Mouse (Mus musculus) gastrocnemius, postnatal 10 days (tissue): ENCODE data around the gene Gm9844. TPM values are rescaled to one million over a fixed set of nuclear protein-coding genes. Genes with fewer than 3 reads are reported as not detected.

Experiments
- DNase-seq: peaks from one replicate; pipeline ENCODE4 v3.0.0; 2021; ENCODE audit warnings: mixed read lengths
- total RNA-seq, 2 experiments: library from RNA; stranded (reverse); gene quantifications; 2 replicates each; pipeline ENCODE4 v1.2.3; 2021

Gene Gm9844
- total RNA-seq, 2 experiments from 2014 or later, result 1.7 TPM; not detected in 1

GRCm38 (mm10) chr7:24901842-24902241 lies 39.8 kb downstream of the Gm9844 start:
- no peak for DNase-seq

- no peak for DNase-seq
Observed at GRCm38 (mm10) chr7:24902264-24902629, 40.2 kb downstream of the Gm9844 start.

GRCm38 (mm10) chr7:24902630-24903443 lies 40.8 kb downstream of the Gm9844 start, which contains the start of gene Arhgef1:
Arhgef1 (plus strand) TSS chr7:24902912.
- DNase-seq, result peak; percentile 64

- DNase-seq, result no peak
Observed at GRCm38 (mm10) chr7:24903444-24903825, 41.4 kb downstream of the Gm9844 start.

GRCm38 (mm10) chr7:24904070-24904483 lies 42.1 kb downstream of the Gm9844 start:
- peak; percentile 93 for DNase-seq

DNA sequence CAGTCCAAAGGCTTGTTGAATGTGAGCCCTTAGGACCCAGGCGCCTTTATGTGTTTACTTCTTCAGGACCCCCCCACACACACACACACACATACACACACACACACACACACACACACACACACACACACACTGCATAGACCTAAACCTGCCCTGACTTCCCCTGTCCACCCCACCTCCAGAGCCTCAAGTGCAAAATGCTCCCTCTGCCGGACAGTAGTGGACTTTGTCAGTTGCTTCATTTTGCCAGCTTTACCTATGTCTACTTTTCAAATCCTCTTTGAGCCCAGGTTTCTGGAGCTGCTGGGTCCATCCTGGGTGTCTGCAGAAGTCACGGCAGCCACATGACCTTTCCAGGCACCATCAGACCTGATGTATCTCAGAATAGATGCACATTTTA lies 42.9 kb downstream of the Gm9844 start:
- peak; percentile 48 for DNase-seq

DNA sequence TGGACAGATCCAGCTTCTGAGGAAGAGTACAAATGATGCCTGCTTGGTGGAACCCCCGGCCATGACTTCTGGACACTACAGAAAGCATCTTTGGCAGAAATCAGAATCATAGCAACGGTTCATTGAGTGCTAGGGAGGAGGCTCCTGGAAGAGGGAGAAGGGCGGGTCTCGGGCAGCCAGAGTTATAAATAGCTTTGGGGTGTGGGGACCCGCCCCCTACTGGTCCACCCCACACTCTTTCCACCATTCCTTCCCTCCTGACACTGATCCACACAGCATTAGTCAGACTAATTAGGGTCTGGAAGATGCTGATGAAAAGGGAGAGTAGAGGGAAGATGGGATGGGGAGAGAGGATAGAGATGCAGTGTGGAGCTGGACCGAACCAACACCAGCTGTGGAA lies 44.5 kb downstream of the Gm9844 start:
- DNase-seq, result no peak

DNA sequence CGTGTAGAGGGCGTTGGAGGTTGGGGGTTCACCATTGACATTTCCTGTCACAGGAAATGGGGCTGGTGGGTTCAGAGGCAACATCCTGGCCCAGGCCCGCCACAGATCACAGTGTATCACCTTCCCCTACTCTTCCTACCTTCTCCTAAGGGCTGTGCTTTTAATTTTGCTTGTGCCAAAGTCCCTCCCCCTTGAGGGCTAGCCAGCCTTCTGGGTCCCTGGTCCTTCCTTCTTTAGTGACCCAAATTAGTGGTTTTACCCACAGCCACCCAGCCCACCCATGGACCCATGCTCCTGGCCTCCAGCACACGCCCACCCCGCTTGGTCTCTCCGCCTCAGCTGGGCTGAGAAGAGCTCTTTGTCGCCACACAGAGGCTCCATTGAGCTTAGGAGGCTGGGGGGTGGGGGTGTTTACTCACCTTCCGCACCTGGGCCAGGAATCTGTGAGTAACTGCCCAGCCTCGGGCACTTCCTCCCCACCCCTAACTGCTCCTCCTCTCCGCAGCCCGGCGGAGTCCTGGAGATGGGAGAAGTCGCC lies 45.3 kb downstream of the Gm9844 start:
- no peak for DNase-seq

Other genes starting within 250 kb of the Gm9844 start
- gene Lypd3, start 225.7 kb upstream of the Gm9844 start, total RNA-seq, result not detected
- gene Tex101, start 185.5 kb upstream of the Gm9844 start, total RNA-seq, result not detected
- not detected for gene BC049730, start 153.0 kb upstream of the Gm9844 start, total RNA-seq
- not detected for gene Gm4763, start 135.3 kb upstream of the Gm9844 start, total RNA-seq
- under 1 TPM in 1 of 2 experiments, not detected in 1; 0.77 TPM for gene Cd177, start 101.9 kb upstream of the Gm9844 start, total RNA-seq
- not detected for gene Ceacam10, start 85.0 kb upstream of the Gm9844 start, total RNA-seq
- gene Lypd4, start 7.7 kb downstream of the Gm9844 start, total RNA-seq, result not detected
- not detected for gene Dmrtc2, start 7.8 kb downstream of the Gm9844 start, total RNA-seq
- gene Rps19, start 22.2 kb downstream of the Gm9844 start, total RNA-seq, result 100 to 1,000 TPM; 680 to 704 TPM
- 1 to 10 TPM in 1 of 2 experiments, under 1 TPM in 1; 0.21 to 1.6 TPM for gene Cd79a, start 35.2 kb downstream of the Gm9844 start, total RNA-seq
- gene Arhgef1, start 40.7 kb downstream of the Gm9844 start, total RNA-seq, result 10 to 100 TPM; 40.7 to 64.0 TPM
- gene Gm4881, start 82.3 kb downstream of the Gm9844 start, total RNA-seq, result not detected
- gene Rabac1, start 110.5 kb downstream of the Gm9844 start, total RNA-seq, result 100 to 1,000 TPM; 163 to 166 TPM
- 1 to 10 TPM; 1.9 to 4.0 TPM for gene Atp1a3, start 143.7 kb downstream of the Gm9844 start, total RNA-seq
- gene Grik5, start 210.1 kb downstream of the Gm9844 start, total RNA-seq, result 10 to 100 TPM in 1 of 2 experiments, 1 to 10 TPM in 1; 7.2 to 11.0 TPM
- 1 to 10 TPM; 6.9 to 9.0 TPM for gene Zfp574, start 210.4 kb downstream of the Gm9844 start, total RNA-seq